Mouse (Mus musculus) CH12.LX (cell line): ENCODE measurements around the gene Zmym3. TPM values are rescaled to one million over a fixed set of nuclear protein-coding genes. Genes with fewer than 3 reads are reported as not detected.
A peak's percentile ranks its signal among the peaks of the same experiment; 100 is the strongest.
"Not testable (repeated sequence)": the region's sequence is repeated elsewhere in the genome, so short reads cannot be mapped to it uniquely, and the experiment has no call there.

Source experiments
- DNase-seq: peaks from one replicate; pipeline ENCODE4 v3.0.0-alpha.2; 2013; ENCODE audit errors: extremely low read depth
- H3K27ac ChIP-seq: 2 replicates; pipeline ENCODE4 v1.5.1; 2012; ENCODE audit warnings: low read depth, mild to moderate bottlenecking, control low read depth, moderate library complexity; ENCODE audit not compliant: insufficient read depth
- H3K27me3 ChIP-seq: replicated peaks from 2 replicates; pipeline ENCODE3; 2012; ENCODE audit warnings: inconsistent platforms
- H3K36me3 ChIP-seq, 2 experiments: replicated peaks in 1 of 2; 2 replicates each; pipeline versions ENCODE3 to v1.6.1; 2012; ENCODE audit warnings: inconsistent platforms in 1 of 2, low read length in 1 of 2, mild to moderate bottlenecking in 1 of 2, mixed read lengths in 1 of 2, moderate library complexity in 1 of 2; ENCODE audit not compliant: control insufficient read depth in 1 of 2, insufficient read depth in 1 of 2
- H3K4me1 ChIP-seq, 2 experiments: 2 replicates each; pipeline ENCODE4 v1.6.1; 2012; ENCODE audit warnings: inconsistent platforms in 1 of 2, moderate library complexity in 1 of 2; ENCODE audit not compliant: insufficient read depth in 2 of 2, control insufficient read depth in 1 of 2
- H3K4me2 ChIP-seq: 2 replicates; pipeline ENCODE4 v1.6.1; 2012; ENCODE audit warnings: low read depth, mild to moderate bottlenecking, control low read depth; ENCODE audit not compliant: poor library complexity, insufficient read depth, severe bottlenecking
- H3K4me3 ChIP-seq, 3 experiments: fragments of 150-350 bp in 1 of 3; sonication (generic) in 1 of 3; replicated peaks in 1 of 3; 2 replicates each; pipeline versions ENCODE3 to v1.5.1; 2011 to 2012; ENCODE audit warnings: low read depth in 2 of 3, low read length in 2 of 3, mild to moderate bottlenecking in 2 of 3, moderate library complexity in 2 of 3, control low read depth in 1 of 3, improper control_type of control experiment in 1 of 3, inconsistent platforms in 1 of 3, mixed read lengths in 1 of 3; ENCODE audit not compliant: poor library complexity in 1 of 3
- H3K79me2 ChIP-seq: replicated peaks from 2 replicates; pipeline ENCODE4 v1.6.1; 2012; ENCODE audit warnings: mild to moderate bottlenecking, moderate library complexity; ENCODE audit not compliant: control insufficient read depth, poor library complexity, insufficient read depth, severe bottlenecking; ENCODE audit errors: extremely low read depth
- H3K9ac ChIP-seq: 2 replicates; pipeline ENCODE4 v1.6.1; 2012; ENCODE audit warnings: low read depth, mild to moderate bottlenecking, control low read depth, moderate library complexity; ENCODE audit not compliant: insufficient read depth
- H3K9me3 ChIP-seq: replicated peaks from 2 replicates; pipeline ENCODE3; 2012; ENCODE audit warnings: low read length, inconsistent platforms, mixed read lengths
- BHLHE40 ChIP-seq: IDR thresholded peaks from 2 replicates; pipeline ENCODE4 v1.6.1; 2011; ENCODE audit warnings: mild to moderate bottlenecking, low read depth, low read length, improper control_type of control experiment
- CHD1 ChIP-seq: IDR thresholded peaks from 2 replicates; pipeline ENCODE4 v1.6.1; 2012; ENCODE audit warnings: low read depth, low read length, improper control_type of control experiment, inconsistent platforms
- CHD2 ChIP-seq: IDR thresholded peaks from 2 replicates; pipeline ENCODE4 v1.6.1; 2011; ENCODE audit warnings: low read length, improper control_type of control experiment
- CTCF ChIP-seq, 2 experiments: IDR thresholded peaks in 1 of 2; conservative IDR thresholded peaks in 1 of 2; 2 replicates each; pipeline ENCODE4 v1.5.1; 2011 to 2012; ENCODE audit warnings: low read depth in 2 of 2, low read length in 2 of 2, improper control_type of control experiment in 1 of 2, inconsistent platforms in 1 of 2, mild to moderate bottlenecking in 1 of 2, moderate library complexity in 1 of 2
- ELF1 ChIP-seq: IDR thresholded peaks from 2 replicates; pipeline ENCODE4 v1.6.1; 2014; ENCODE audit warnings: low read depth, mild to moderate bottlenecking, inconsistent platforms, low read length, improper control_type of control experiment
- EP300 ChIP-seq: IDR thresholded peaks from 2 replicates; pipeline ENCODE4 v1.6.1; 2011; ENCODE audit warnings: low read length, improper control_type of control experiment
- IRF4 ChIP-seq: IDR thresholded peaks from 2 replicates; pipeline ENCODE4 v1.6.1; 2014; ENCODE audit warnings: low read depth, mild to moderate bottlenecking, inconsistent platforms, low read length, improper control_type of control experiment
- JUN ChIP-seq: IDR thresholded peaks from 2 replicates; pipeline ENCODE4 v1.6.1; 2011; ENCODE audit warnings: low read depth, mild to moderate bottlenecking, low read length, improper control_type of control experiment, moderate library complexity; ENCODE audit not compliant: insufficient read depth
- JUND ChIP-seq: conservative IDR thresholded peaks from 2 replicates; pipeline ENCODE4 v1.6.1; 2011; ENCODE audit warnings: low read depth, low read length, improper control_type of control experiment
- MAZ ChIP-seq: IDR thresholded peaks from 2 replicates; pipeline ENCODE4 v1.6.1; 2012; ENCODE audit warnings: low read depth, mild to moderate bottlenecking, inconsistent platforms, low read length, improper control_type of control experiment, moderate library complexity
- MEF2A ChIP-seq: IDR thresholded peaks from 2 replicates; pipeline ENCODE4 v1.6.1; 2014; ENCODE audit warnings: low read depth, mild to moderate bottlenecking, inconsistent platforms, low read length, improper control_type of control experiment, borderline replicate concordance
- MXI1 ChIP-seq: IDR thresholded peaks from 2 replicates; pipeline ENCODE4 v1.6.1; 2011; ENCODE audit warnings: mild to moderate bottlenecking, low read depth, low read length, improper control_type of control experiment
- NELFE ChIP-seq: IDR thresholded peaks from 2 replicates; pipeline ENCODE4 v1.6.1; 2011; ENCODE audit warnings: low read depth, low read length, improper control_type of control experiment
- RCOR1 ChIP-seq: conservative IDR thresholded peaks from 2 replicates; pipeline ENCODE4 v1.6.1; 2012; ENCODE audit warnings: low read depth, mild to moderate bottlenecking, inconsistent platforms, low read length, improper control_type of control experiment
- ZMIZ1 ChIP-seq: IDR thresholded peaks from 2 replicates; pipeline ENCODE4 v1.6.1; 2012; ENCODE audit warnings: low read depth, mild to moderate bottlenecking, inconsistent platforms, low read length, improper control_type of control experiment
- ZNF384 ChIP-seq: IDR thresholded peaks from 2 replicates; pipeline ENCODE4 v1.6.1; 2012; ENCODE audit warnings: low read depth, low read length, improper control_type of control experiment, inconsistent platforms
- dilution Hi-C: fragments of 300-500 bp; cut with MboI; formaldehyde crosslinking; loops from 2 replicates; pipeline ENCODE4 v1.14.3; 2020; ENCODE audit warnings: low sequenced_read_pairs; ENCODE audit not compliant: extremely low pct_unique_long_range_greater_than_20kb, extremely low pct_ligation_motif_present
- in situ Hi-C: fragments of 300-500 bp; cut with MboI; formaldehyde crosslinking; loops from 3 replicates; pipeline ENCODE4 v1.14.3; 2019; ENCODE audit warnings: low sequenced_read_pairs, low pct_ligation_motif_present, low pct_unique_long_range_greater_than_20kb, mixed read lengths
- polyA plus RNA-seq: library from polyadenylated mRNA; unstranded; fragments of >175 nt; gene quantifications from 2 replicates; pipeline ENCODE4 v1.2.1, GENCODE M21; 2012; ENCODE audit warnings: low read depth; ENCODE audit not compliant: insufficient read length
- total RNA-seq, 2 experiments: library from RNA; depleted of rRNA; stranded (reverse); fragments of 300-350 nt in 1 of 2; fragments of >200 nt in 1 of 2; gene quantifications; 2 replicates each; pipeline ENCODE4 v1.2.3; 2012 to 2014

Gene Zmym3
- total and polyA plus RNA-seq, 3 experiments, result 16.6 to 31.3 (median 18.0) TPM

DNA sequence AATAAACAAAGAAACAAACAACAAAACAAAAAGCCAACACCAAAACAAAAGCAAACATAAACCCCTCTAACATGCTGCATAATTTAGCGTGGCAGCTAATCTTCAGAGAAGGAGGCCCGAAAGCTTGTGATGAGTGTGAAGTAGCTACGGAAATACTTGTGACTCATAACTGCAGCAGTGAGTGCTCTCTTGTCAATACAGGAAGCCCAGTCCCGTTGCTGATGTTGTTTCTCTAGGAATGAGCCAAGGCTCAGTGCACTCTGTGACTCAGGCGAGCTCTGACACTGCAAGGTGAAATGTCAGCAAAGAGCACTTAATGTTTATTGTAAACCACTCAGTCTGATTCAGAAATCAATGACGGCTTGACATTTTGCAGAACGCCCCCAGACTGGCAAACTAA lies 51.6 kb downstream of the Zmym3 start:
- Histone ChIP-seq H3K79me2 (no peaks in the 10 kb centered on the region), H3K27ac (no peak overlapping the region), H3K27me3 (no peaks in the 10 kb centered on the region), H3K9ac (no peak overlapping the region), H3K4me2 (no peak overlapping the region), H3K4me1 (peaks cover 0 to 7% of the 10 kb centered on the region in 2 experiments; a peak in 2 of 4 replicates), H3K9me3 (no peaks in the 10 kb centered on the region), H3K36me3 (no peaks in the 10 kb centered on the region), H3K4me3 (no peak overlapping the region)
- TF ChIP-seq ZNF384 (no peak), IRF4 (peak; percentile 85), BHLHE40 (0 out of 2 replicates have a peak, but pooled peaks have one; percentile 31), CHD1 (no peak), EP300 (peak; percentile 63), ELF1 (peak; percentile 49; the same call in 1 of the 2 replicates), NELFE (no peak), JUND (peak; percentile 60; the same call in 1 of the 2 replicates), JUN (peak; percentile 45), MAZ (no peak), ZMIZ1 (no peak), MXI1 (no peak), CHD2 (no peak), MEF2A (peak; percentile 34; the same call in 1 of the 2 replicates), RCOR1 (no peak), CTCF (conservative IDR thresholded peaks at IDR 0.05 in 1 of 2, IDR thresholded peaks at IDR 0.05 in 1 of 2; ENCODE audit: low read depth in 2 of 2, low read length in 2 of 2) (no peak)
- peak; percentile 49 for DNase-seq
- dilution Hi-C loops, result no loop called here
- in situ Hi-C loops, result no loop called here

DNA sequence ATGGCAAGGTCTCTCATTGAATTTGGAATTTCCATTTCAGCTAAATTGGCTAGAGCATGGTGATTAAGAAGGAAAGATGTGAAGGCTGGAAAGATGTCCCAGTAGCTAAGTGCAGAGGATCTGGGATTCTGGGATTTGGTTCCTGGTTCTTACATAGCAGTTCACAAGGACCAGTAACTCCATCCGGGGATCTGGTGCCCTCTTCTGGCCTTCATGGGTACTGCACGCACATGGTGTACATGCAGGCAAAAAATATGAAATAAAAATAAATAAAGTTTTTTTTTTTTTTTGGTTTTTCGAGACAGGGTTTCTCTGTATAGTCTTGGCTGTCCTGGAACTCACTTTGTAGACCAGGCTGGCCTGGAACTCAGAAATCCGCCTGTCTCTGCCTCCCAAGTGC lies 61.7 kb downstream of the Zmym3 start:
- not testable (repeated sequence) for H3K79me2 ChIP-seq, H3K4me1 ChIP-seq

More for the DNA sequence above, 61.7 kb downstream of the Zmym3 start:
- H3K4me2 ChIP-seq, H3K27me3 ChIP-seq, H3K36me3 ChIP-seq, H3K9me3 ChIP-seq, H3K9ac ChIP-seq, in situ Hi-C loops, DNase-seq, H3K27ac ChIP-seq: not testable (repeated sequence)
- TF ChIP-seq CTCF (conservative IDR thresholded peaks at IDR 0.05 in 1 of 2, IDR thresholded peaks at IDR 0.05 in 1 of 2; ENCODE audit: low read depth in 2 of 2, low read length in 2 of 2), result peak; percentile 9 to 19; a peak in 2 of 4 replicates
- TF ChIP-seq, all 38 proteins: peak for 1; not testable (repeated sequence) for 37
- dilution Hi-C loops, H3K4me3 ChIP-seq: not testable (repeated sequence)

Other genes starting within 250 kb of the Zmym3 start
- gene Snx12, start 198.3 kb downstream of the Zmym3 start, total RNA-seq (2012; rRNA removed), result 31.5 and 41.8 TPM in 2 replicates
- gene Snx12, start 198.3 kb downstream of the Zmym3 start, total RNA-seq (2014; rRNA removed), result 56.7 and 61.5 TPM in 2 replicates
- gene Snx12, start 198.3 kb downstream of the Zmym3 start, polyA plus RNA-seq, result 52.1 and 64.6 TPM in 2 replicates
- 7.9 and 8.2 TPM in 2 replicates for gene Foxo4, start 166.3 kb downstream of the Zmym3 start, total RNA-seq (2012; rRNA removed)
- gene Foxo4, start 166.3 kb downstream of the Zmym3 start, total RNA-seq (2014; rRNA removed), result 7.4 and 9.0 TPM in 2 replicates
- 10.5 and 10.8 TPM in 2 replicates for gene Foxo4, start 166.3 kb downstream of the Zmym3 start, polyA plus RNA-seq
- 0.25 and 0.64 TPM in 2 replicates for gene Gm614, start 156.9 kb downstream of the Zmym3 start, total RNA-seq (2012; rRNA removed)
- gene Gm614, start 156.9 kb downstream of the Zmym3 start, total RNA-seq (2014; rRNA removed), result 1.2 and 1.3 TPM in 2 replicates
- 6.0 and 6.5 TPM in 2 replicates for gene Gm614, start 156.9 kb downstream of the Zmym3 start, polyA plus RNA-seq
- 64.1 and 82.6 TPM in 2 replicates for gene Il2rg, start 152.6 kb downstream of the Zmym3 start, total RNA-seq (2012; rRNA removed)
- gene Il2rg, start 152.6 kb downstream of the Zmym3 start, total RNA-seq (2014; rRNA removed), result 80.3 and 88.0 TPM in 2 replicates
- 261 and 294 TPM in 2 replicates for gene Il2rg, start 152.6 kb downstream of the Zmym3 start, polyA plus RNA-seq
- not detected in 2 replicates for gene Gm20489, start 151.8 kb downstream of the Zmym3 start, total RNA-seq (2012; rRNA removed)
- gene Gm20489, start 151.8 kb downstream of the Zmym3 start, total RNA-seq (2014; rRNA removed), result not detected in 2 replicates
- 0.30 TPM in 1 of 2 replicates, not detected in the other for gene Gm20489, start 151.8 kb downstream of the Zmym3 start, polyA plus RNA-seq
- 35.7 and 40.3 TPM in 2 replicates for gene Med12, start 146.8 kb downstream of the Zmym3 start, total RNA-seq (2012; rRNA removed)
- gene Med12, start 146.8 kb downstream of the Zmym3 start, total RNA-seq (2014; rRNA removed), result 15.5 and 15.7 TPM in 2 replicates
- 45.1 and 66.4 TPM in 2 replicates for gene Med12, start 146.8 kb downstream of the Zmym3 start, polyA plus RNA-seq
- 0.04 TPM in 1 of 2 replicates, not detected in the other for gene Nlgn3, start 121.7 kb downstream of the Zmym3 start, total RNA-seq (2012; rRNA removed)
- 0.12 and 0.26 TPM in 2 replicates for gene Nlgn3, start 121.7 kb downstream of the Zmym3 start, total RNA-seq (2014; rRNA removed)
- gene Nlgn3, start 121.7 kb downstream of the Zmym3 start, polyA plus RNA-seq, result 0.76 and 1.6 TPM in 2 replicates
- not detected in 2 replicates for gene Gjb1, start 44.5 kb downstream of the Zmym3 start, total RNA-seq (2012; rRNA removed)
- not detected in 2 replicates for gene Gjb1, start 44.5 kb downstream of the Zmym3 start, total RNA-seq (2014; rRNA removed)
- gene Gjb1, start 44.5 kb downstream of the Zmym3 start, polyA plus RNA-seq, result not detected in 2 replicates
- gene Nono, start 8.5 kb upstream of the Zmym3 start, total RNA-seq (2012; rRNA removed), result 314 and 325 TPM in 2 replicates
- 388 and 398 TPM in 2 replicates for gene Nono, start 8.5 kb upstream of the Zmym3 start, total RNA-seq (2014; rRNA removed)
- 535 and 618 TPM in 2 replicates for gene Nono, start 8.5 kb upstream of the Zmym3 start, polyA plus RNA-seq
- gene Itgb1bp2, start 28.2 kb upstream of the Zmym3 start, total RNA-seq (2012; rRNA removed), result 0.88 and 1.3 TPM in 2 replicates
- gene Itgb1bp2, start 28.2 kb upstream of the Zmym3 start, total RNA-seq (2014; rRNA removed), result 1.1 and 1.6 TPM in 2 replicates
- 1.2 and 1.4 TPM in 2 replicates for gene Itgb1bp2, start 28.2 kb upstream of the Zmym3 start, polyA plus RNA-seq
- 33.3 and 35.7 TPM in 2 replicates for gene Taf1, start 111.9 kb upstream of the Zmym3 start, total RNA-seq (2012; rRNA removed)
- 33.4 and 33.6 TPM in 2 replicates for gene Taf1, start 111.9 kb upstream of the Zmym3 start, total RNA-seq (2014; rRNA removed)
- gene Taf1, start 111.9 kb upstream of the Zmym3 start, polyA plus RNA-seq, result 49.4 and 51.6 TPM in 2 replicates
- 49.9 and 55.4 TPM in 2 replicates for gene Ogt, start 219.2 kb upstream of the Zmym3 start, total RNA-seq (2012; rRNA removed)
- gene Ogt, start 219.2 kb upstream of the Zmym3 start, total RNA-seq (2014; rRNA removed), result 62.8 and 70.1 TPM in 2 replicates
- 56.6 and 62.3 TPM in 2 replicates for gene Ogt, start 219.2 kb upstream of the Zmym3 start, polyA plus RNA-seq